ENCODE assay signal across 8 mouse cellular contexts in genomic region chr3:88552676-88553524, GRCm38 (mm10). TPM values are rescaled to one million over a fixed set of nuclear protein-coding genes. Genes with fewer than 3 reads are reported as not detected.
DNase-seq lines count a peak whose midpoint lies in the region; ATAC-seq and TF ChIP-seq lines count a peak whose summit lies in the region.

Lamtor2 (minus strand) TSS chr3:88553074.

- H3K27me3 ChIP-seq in hindbrain, postnatal 0 days (ENCODE audit: insufficient read depth, low read length): no peaks in the 10 kb centered on the region

- WGBS in hindbrain, postnatal 0 days: under 1% methylated on average over 48 of the region's 48 CpGs

- peak within 1 kb of the TSS; percentile 99 for H3K27ac ChIP-seq in gastrocnemius, adult 2 months
- H3K27ac ChIP-seq in hindbrain, postnatal 0 days: peak within 1 kb of the TSS; percentile 97
- H3K27ac ChIP-seq in left cerebral cortex, adult 2 months: peak within 1 kb of the TSS; percentile 97

- no peak for TF ChIP-seq CTCF in gastrocnemius, adult 2 months (IDR thresholded peaks at IDR 0.05)
- TF ChIP-seq CTCF in hindbrain, postnatal 0 days (IDR thresholded peaks at IDR 0.05; ENCODE audit: low read depth): no peak
- no peak for TF ChIP-seq CTCF in left cerebral cortex, adult 2 months (IDR thresholded peaks at IDR 0.05)

- H3K4me3 ChIP-seq in gastrocnemius, adult 2 months: peak within 1 kb of the TSS; percentile 92
- H3K4me3 ChIP-seq in hindbrain, postnatal 0 days (ENCODE audit: low read length): peak within 1 kb of the TSS; percentile 92
- H3K4me3 ChIP-seq in left cerebral cortex, adult 2 months: peak within 1 kb of the TSS; percentile 94

- ATAC-seq in common myeloid progenitor, adult 5-6 weeks (replicated peaks; ENCODE audit: low read depth, poor library complexity, severe bottlenecking): peak; percentile 84
- ATAC-seq in hindbrain, postnatal 0 days: peak; percentile 91
- peak; percentile 90 for ATAC-seq in megakaryocyte, adult 5-6 weeks (ENCODE audit: poor library complexity, severe bottlenecking)

- peak; percentile 99 for DNase-seq in ZHBTc4 (ENCODE audit: low read depth, low spot score)
- peak; percentile 99 for DNase-seq in gastrocnemius, adult 2 months
- DNase-seq in hindbrain, postnatal 0 days (ENCODE audit: low spot score): peak; percentile 99
- DNase-seq in left cerebral cortex, adult 2 months (ENCODE audit: extremely low spot score in 1 of 2, low spot score in 2 of 2): peak; percentile 97
- peak; percentile 98 to 99 for DNase-seq in right cerebral cortex, adult 2 months (ENCODE audit: low spot score in 2 of 2)
- DNase-seq in urinary bladder, postnatal 14 days (ENCODE audit: low spot score): peak; percentile 98

- no peaks in the 10 kb centered on the region for H3K9me3 ChIP-seq in hindbrain, postnatal 0 days (ENCODE audit: low read length)

- H3K4me1 ChIP-seq in hindbrain, postnatal 0 days (ENCODE audit: insufficient read depth, low read length): 0 out of 2 replicates have a peak, but pooled peaks cover 5% of the 10 kb centered on the region

- intact Hi-C loops in gastrocnemius, adult 2 months (cut with DNase I): no loop called here
- intact Hi-C loops in left cerebral cortex, adult 2 months (cut with DNase I): no loop called here

- H3K36me3 ChIP-seq in hindbrain, postnatal 0 days (ENCODE audit: insufficient read depth, low read length): peaks cover 19% of the 10 kb centered on the region

- H3K9ac ChIP-seq in hindbrain, postnatal 0 days (replicated peaks; ENCODE audit: low read length): peak within 1 kb of the TSS; percentile 96

- H3K4me2 ChIP-seq in hindbrain, postnatal 0 days (ENCODE audit: low read depth, low read length): peak within 1 kb of the TSS; percentile 91

RNA-seq across cellular contexts. Expression of gene Lamtor2, which starts in this region (rescaled TPM):
- 47.2 and 56.0 TPM in 2 replicates for total RNA-seq in common myeloid progenitor, adult 5-6 weeks (2017)
- 100 to 1,000 TPM in 1 of 2 experiments, 10 to 100 TPM in 1; 70.9 to 104 TPM for total RNA-seq in gastrocnemius, adult 2 months (2021)
- 45.1 and 59.2 TPM in 2 replicates for total RNA-seq in hindbrain, postnatal 0 days (2014; rRNA removed)
- polyA plus RNA-seq in hindbrain, postnatal 0 days (2015; fragmentation: Nextera tagmentation; extraction: Ambion mirVana): 189 and 198 TPM in 2 replicates
- 10 to 100 TPM; 98.3 to 99.1 TPM for total RNA-seq in left cerebral cortex, adult 2 months (2021)
- 31.3 TPM in 2 replicates for total RNA-seq in megakaryocyte, adult 5-6 weeks (2015)
- total RNA-seq in megakaryocyte, adult 5-6 weeks (2017): 57.8 and 73.4 TPM in 2 replicates

Comparison
In these comparisons a context has a peak if more than half of its experiments do, and no peak if none do; other contexts are left out.
1. Peak in every context shown above with its lines: DNase-seq, ATAC-seq, H3K4me3 ChIP-seq and H3K27ac ChIP-seq.